Mouse (Mus musculus) testis, adult 2 months (tissue): ENCODE results near the gene Rwdd3.

Experiments used
- CTCF ChIP-seq: fragments of 200-500 bp; IDR thresholded peaks from 2 replicates; pipeline ENCODE4 v1.5.1; 2012; ENCODE audit warnings: low read depth, mild to moderate bottlenecking, inconsistent platforms, low read length, moderate library complexity; ENCODE audit not compliant: control insufficient read depth, insufficient read depth, insufficient replicate concordance
- POLR2A ChIP-seq: fragments of 200-500 bp; IDR thresholded peaks from 2 replicates; pipeline ENCODE4 v1.6.1; 2012; ENCODE audit warnings: low read depth, mild to moderate bottlenecking, inconsistent platforms, low read length, moderate library complexity; ENCODE audit not compliant: control insufficient read depth

- no peak for TF ChIP-seq CTCF
- TF ChIP-seq POLR2A, result no peak
These were observed 31.1 kb upstream of the Rwdd3 start for GRCm38 (mm10) chr3:121202638-121203037.
